Mouse (Mus musculus) kidney, postnatal 36 days (tissue): ENCODE results near the gene Slc15a1.

ENCODE experiments used
- DNase-seq, 2 experiments: peaks; one replicate each; pipeline ENCODE4 v3.0.0; 2021 to 2022; ENCODE audit warnings: mixed read lengths in 2 of 2

Slc15a1 gene

GRCm38 (mm10) chr14:121504781-121505484, at the start of gene Slc15a1:
Gene Slc15a1 (minus strand): TSS chr14:121505252.
- peak in 1 of 2 experiments; percentile 25 for DNase-seq

- DNase-seq = no peak
These were observed 48.7 kb upstream of the Slc15a1 start for GRCm38 (mm10) chr14:121553785-121554184.

GRCm38 (mm10) chr14:121552586-121552985, 47.5 kb upstream of the Slc15a1 start:
- no peak for DNase-seq

GRCm38 (mm10) chr14:121549834-121550233, 44.8 kb upstream of the Slc15a1 start:
- no peak for DNase-seq

GRCm38 (mm10) chr14:121547745-121548144, 42.7 kb upstream of the Slc15a1 start:
- peak; percentile 61 to 74 for DNase-seq

- DNase-seq = peak in 1 of 2 experiments; percentile 29
These were observed 41.6 kb upstream of the Slc15a1 start for GRCm38 (mm10) chr14:121546621-121547020.

GRCm38 (mm10) chr14:121545551-121546331, 40.7 kb upstream of the Slc15a1 start:
- DNase-seq = no peak

GRCm38 (mm10) chr14:121541262-121541661, 36.2 kb upstream of the Slc15a1 start:
- no peak for DNase-seq

GRCm38 (mm10) chr14:121534501-121534900, 29.4 kb upstream of the Slc15a1 start:
- no peak for DNase-seq

- no peak for DNase-seq
These were observed 25.8 kb upstream of the Slc15a1 start for GRCm38 (mm10) chr14:121530853-121531252.

GRCm38 (mm10) chr14:121527883-121528282, 22.8 kb upstream of the Slc15a1 start:
- DNase-seq = no peak

- DNase-seq = no peak
These were observed 22.1 kb upstream of the Slc15a1 start for GRCm38 (mm10) chr14:121527201-121527600.

- DNase-seq = peak; percentile 68 to 74
These were observed 16.7 kb upstream of the Slc15a1 start for GRCm38 (mm10) chr14:121521709-121522108.

GRCm38 (mm10) chr14:121516881-121517280, 11.8 kb upstream of the Slc15a1 start:
- DNase-seq = no peak

GRCm38 (mm10) chr14:121508929-121509328, 3.9 kb upstream of the Slc15a1 start:
- DNase-seq = no peak

GRCm38 (mm10) chr14:121506336-121506735, 1.3 kb upstream of the Slc15a1 start:
- peak; percentile 51 to 54 for DNase-seq

GRCm38 (mm10) chr14:121505485-121505860, 421 bp upstream of the Slc15a1 start:
- DNase-seq = no peak

GRCm38 (mm10) chr14:121500577-121500976, 4.5 kb downstream of the Slc15a1 start:
- no peak for DNase-seq

- DNase-seq = no peak
These were observed 5.3 kb downstream of the Slc15a1 start for GRCm38 (mm10) chr14:121499769-121500168.

- no peak for DNase-seq
These were observed 7.3 kb downstream of the Slc15a1 start for GRCm38 (mm10) chr14:121497800-121498199.

GRCm38 (mm10) chr14:121495741-121496140, 9.3 kb downstream of the Slc15a1 start:
- DNase-seq = no peak

- no peak for DNase-seq
These were observed 9.9 kb downstream of the Slc15a1 start for GRCm38 (mm10) chr14:121495120-121495519.

- DNase-seq = no peak
These were observed 10.8 kb downstream of the Slc15a1 start for GRCm38 (mm10) chr14:121494238-121494637.

GRCm38 (mm10) chr14:121493712-121494111, 11.3 kb downstream of the Slc15a1 start:
- no peak for DNase-seq
